Mouse (Mus musculus) brain, embryonic 14.5 days (tissue): ENCODE results near the gene Cdkn2a.

Source experiments
- CTCF ChIP-seq: fragments of 200-500 bp; IDR thresholded peaks from 2 replicates; pipeline ENCODE4 v1.5.1; 2012; ENCODE audit warnings: inconsistent platforms, mild to moderate bottlenecking, moderate library complexity, borderline replicate concordance; ENCODE audit not compliant: insufficient read depth, insufficient read length; ENCODE audit errors: extremely low read depth
- POLR2A ChIP-seq: fragments of 200-500 bp; IDR thresholded peaks from 2 replicates; pipeline ENCODE4 v1.6.1; 2012; ENCODE audit warnings: mild to moderate bottlenecking, inconsistent platforms, borderline replicate concordance; ENCODE audit not compliant: poor library complexity, insufficient read depth, insufficient read length, severe bottlenecking; ENCODE audit errors: extremely low read depth

GRCm38 (mm10) chr4:89281236-89281635, 13.2 kb downstream of the Cdkn2a start:
- TF ChIP-seq CTCF (no peak), POLR2A (no peak)
